Comparison of ENCODE assay signal across 10 mouse cellular contexts in genomic region chr6:89354726-89355125, GRCm38 (mm10). TPM values are rescaled to one million over a fixed set of nuclear protein-coding genes. Genes with fewer than 3 reads are reported as not detected.
A peak's percentile ranks its signal among the peaks of the same experiment; 100 is the strongest.
DNase-seq lines count a peak whose midpoint lies in the region; ATAC-seq lines count a peak whose summit lies in the region.
"Had no signal": no experiment of that assay in that cellular context is flagged by ENCODE, and none has a peak within 500 bp of the region (broad histone marks: within the 10 kb centered on the region; RNA-seq: fewer than 3 reads in every experiment).

No protein-coding gene starts in this region.

- H3K4me2 ChIP-seq in midbrain, embryonic 11.5 days = no peak overlapping the region
- H3K4me2 ChIP-seq in stomach, embryonic 15.5 days = no peak overlapping the region

- no peaks in the 10 kb centered on the region for H3K27me3 ChIP-seq in midbrain, embryonic 10.5 days (ENCODE audit: low read depth, poor library complexity, severe bottlenecking)
- H3K27me3 ChIP-seq in midbrain, embryonic 11.5 days (ENCODE audit: control insufficient read depth, insufficient read depth, low read length) = no peaks in the 10 kb centered on the region
- no peaks in the 10 kb centered on the region for H3K27me3 ChIP-seq in stomach, embryonic 15.5 days (replicated peaks)

- H3K9ac ChIP-seq in midbrain, embryonic 11.5 days (ENCODE audit: low read length) = no peak overlapping the region
- H3K9ac ChIP-seq in stomach, embryonic 15.5 days = no peak overlapping the region

- peaks cover 80% of the 10 kb centered on the region for H3K36me3 ChIP-seq in midbrain, embryonic 10.5 days
- peaks cover 21% of the 10 kb centered on the region for H3K36me3 ChIP-seq in midbrain, embryonic 11.5 days (ENCODE audit: control insufficient read depth, insufficient read depth, low read length)
- H3K36me3 ChIP-seq in stomach, embryonic 15.5 days = 0 out of 2 replicates have a peak, but pooled peaks cover 12% of the 10 kb centered on the region

- peak; percentile 23 for DNase-seq in cerebellum, adult 9-11 months
- DNase-seq in midbrain, embryonic 10.5 days (ENCODE audit: low spot score) = no peak
- DNase-seq in midbrain, embryonic 11.5 days (ENCODE audit: low spot score, missing footprints) = no peak
- no peak for DNase-seq in thymus, postnatal 25 days
- no peak for DNase-seq in embryo, embryonic 10 days (ENCODE audit: low spot score)
- DNase-seq: liver; thymus, postnatal 36 days had no signal

- H3K4me3 ChIP-seq in midbrain, embryonic 10.5 days = no peak overlapping the region
- H3K4me3 ChIP-seq in midbrain, embryonic 11.5 days (ENCODE audit: low read depth, low read length) = no peak overlapping the region
- no peak overlapping the region for H3K4me3 ChIP-seq in stomach, embryonic 15.5 days (replicated peaks)

- 0 out of 2 replicates have a peak overlapping the region, but pooled peaks have one; percentile 61 for H3K27ac ChIP-seq in midbrain, embryonic 10.5 days (replicated peaks)
- H3K27ac ChIP-seq in midbrain, embryonic 11.5 days (ENCODE audit: low read depth, low read length) = no peak overlapping the region
- H3K27ac ChIP-seq in stomach, embryonic 15.5 days = peak overlapping the region; percentile 59; the same call in 1 of the 2 replicates

- H3K4me1 ChIP-seq in midbrain, embryonic 10.5 days = peaks cover 96% of the 10 kb centered on the region
- H3K4me1 ChIP-seq in midbrain, embryonic 11.5 days (ENCODE audit: control insufficient read depth, insufficient read depth, low read length) = peaks cover 41% of the 10 kb centered on the region
- peaks cover 56% of the 10 kb centered on the region for H3K4me1 ChIP-seq in stomach, embryonic 15.5 days

- no peaks in the 10 kb centered on the region for H3K9me3 ChIP-seq in midbrain, embryonic 10.5 days (replicated peaks)
- no peaks in the 10 kb centered on the region for H3K9me3 ChIP-seq in midbrain, embryonic 11.5 days (ENCODE audit: control insufficient read depth, low read length)
- no peaks in the 10 kb centered on the region for H3K9me3 ChIP-seq in stomach, embryonic 15.5 days

- WGBS in midbrain, embryonic 10.5 days = 90% methylated on average over 12 of the region's 12 CpGs
- WGBS in midbrain, embryonic 11.5 days = 88% methylated on average over 12 of the region's 12 CpGs
- 80% methylated on average over 12 of the region's 12 CpGs for WGBS in stomach, embryonic 15.5 days

- ATAC-seq in cerebellum, adult (ENCODE audit: insufficient number of reproducible peaks, low FRiP score, low TSS enrichment) = no peak
- ATAC-seq in midbrain, embryonic 11.5 days (ENCODE audit: low FRiP score) = no peak
- ATAC-seq in common myeloid progenitor, adult 5-6 weeks (replicated peaks; ENCODE audit: low read depth, poor library complexity, severe bottlenecking) = peak; percentile 52
- no peak for ATAC-seq in stomach, embryonic 15.5 days (ENCODE audit: insufficient read depth, low FRiP score, low read depth)

RNA-seq across cellular contexts. Expression of gene Plxna1, which starts 7.7 kb away (rescaled TPM):
- 24.3 and 30.4 TPM in 2 replicates for polyA plus RNA-seq in midbrain, embryonic 10.5 days (2016; fragmentation: Nextera tagmentation; extraction: Ambion mirVana)
- 24.5 and 29.1 TPM in 2 replicates for polyA plus RNA-seq in midbrain, embryonic 11.5 days (2014; fragmentation: Nextera tagmentation; extraction: Ambion mirVana)
- 1.8 and 3.2 TPM in 2 replicates for total RNA-seq in common myeloid progenitor, adult 5-6 weeks (2017)
- polyA plus RNA-seq in stomach, embryonic 15.5 days (2015; fragmentation: Nextera tagmentation; extraction: Ambion mirVana) = 19.9 and 20.6 TPM in 2 replicates
